Mouse (Mus musculus) B cell, adult 2 months (primary cell): Measurements from ENCODE around the gene Sema3c.
"Not testable (repeated sequence)": the region's sequence is repeated elsewhere in the genome, so short reads cannot be mapped to it uniquely, and the experiment has no call there.

Source experiments
- DNase-seq, 2 experiments: peaks; one replicate each; pipeline ENCODE4 v3.0.0; 2022

Sema3c gene

GRCm38 (mm10) chr5:17573694-17574380, at the start of gene Sema3c:
Gene Sema3c (plus strand): TSS chr5:17574281.
- no peak for DNase-seq

- DNase-seq: not testable (repeated sequence)
Measured at GRCm38 (mm10) chr5:17531165-17531564, 42.9 kb upstream of the Sema3c start.

DNA sequence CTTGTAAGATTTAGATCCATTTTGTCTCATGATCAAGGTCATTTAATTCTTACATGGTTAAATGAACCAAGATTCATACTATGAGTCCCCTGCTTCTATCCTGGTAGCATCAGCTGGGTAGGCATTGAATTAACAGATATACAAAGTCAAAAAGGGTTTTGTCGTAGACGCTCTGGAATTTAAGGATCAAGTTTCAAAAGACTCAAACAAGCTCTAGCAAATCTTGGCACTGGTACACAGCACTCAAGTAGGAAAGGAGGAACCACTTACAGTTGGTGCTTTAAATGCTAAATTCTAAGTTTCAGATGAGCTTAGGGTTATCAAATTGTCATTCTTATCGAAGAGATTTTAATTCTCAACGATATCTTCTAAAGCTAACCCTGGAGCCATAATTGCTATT, 30.9 kb upstream of the Sema3c start:
- DNase-seq: no peak

- DNase-seq: no peak
Measured at GRCm38 (mm10) chr5:17544904-17545449, 29.1 kb upstream of the Sema3c start.

DNA sequence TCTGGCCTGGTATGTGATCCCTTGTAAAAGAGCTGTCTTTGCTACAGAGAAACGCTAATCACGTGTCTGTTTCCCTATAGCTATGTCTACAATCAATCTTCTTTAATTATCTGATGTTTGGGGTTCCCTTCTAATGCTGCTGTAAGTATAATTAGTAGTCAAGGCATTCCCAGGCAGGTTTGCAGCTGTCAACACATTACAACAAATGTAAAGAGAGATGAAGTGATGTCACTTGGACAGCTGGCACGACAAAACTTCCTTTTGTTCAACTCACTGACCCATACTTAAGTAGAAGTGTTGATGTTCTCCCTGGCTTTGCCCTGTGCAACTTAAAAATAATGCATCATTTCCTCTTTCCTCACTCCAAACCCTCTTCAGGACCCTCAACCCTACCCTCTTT, 22.4 kb upstream of the Sema3c start:
- no peak for DNase-seq

DNA sequence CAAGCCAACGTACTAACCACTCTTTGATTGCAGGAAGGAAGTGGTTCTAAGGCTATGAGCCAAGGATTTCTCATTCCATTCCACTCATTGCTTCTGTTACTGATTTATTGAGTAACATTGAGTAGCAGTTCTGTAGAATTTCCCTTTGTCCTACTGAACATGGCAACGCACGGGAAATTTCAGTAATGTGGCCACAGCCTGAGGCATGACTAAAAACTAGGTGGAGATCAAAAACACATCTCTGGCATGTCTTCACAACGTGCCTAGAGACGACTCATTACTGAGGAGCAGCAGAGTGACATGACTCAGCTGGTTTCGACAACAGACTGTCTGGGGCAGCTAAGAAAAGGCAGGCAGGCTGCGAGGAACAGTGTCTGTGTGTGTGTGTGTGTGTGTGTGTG, 18.0 kb upstream of the Sema3c start:
- DNase-seq: no peak

GRCm38 (mm10) chr5:17556715-17557265, 17.3 kb upstream of the Sema3c start:
- no peak for DNase-seq

DNA sequence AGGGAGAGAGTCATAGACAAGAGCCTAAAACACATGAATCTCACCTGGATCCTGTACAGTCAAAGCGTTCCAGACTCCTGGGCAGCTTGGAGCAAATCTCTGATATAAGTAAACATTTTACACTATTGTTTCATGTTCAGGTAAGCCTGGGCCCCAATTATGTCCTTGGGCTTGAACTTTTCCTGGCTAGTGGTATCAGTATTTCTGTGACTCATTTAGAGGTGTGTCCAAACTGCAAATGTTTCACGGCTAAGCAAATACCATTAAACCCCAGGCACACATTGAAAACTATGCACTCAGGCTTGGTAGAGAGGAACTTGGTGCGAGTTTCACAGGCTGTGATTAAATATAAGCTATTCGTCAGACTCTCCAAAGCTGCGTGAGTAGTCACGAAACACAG, 2.5 kb upstream of the Sema3c start:
- DNase-seq: no peak

DNA sequence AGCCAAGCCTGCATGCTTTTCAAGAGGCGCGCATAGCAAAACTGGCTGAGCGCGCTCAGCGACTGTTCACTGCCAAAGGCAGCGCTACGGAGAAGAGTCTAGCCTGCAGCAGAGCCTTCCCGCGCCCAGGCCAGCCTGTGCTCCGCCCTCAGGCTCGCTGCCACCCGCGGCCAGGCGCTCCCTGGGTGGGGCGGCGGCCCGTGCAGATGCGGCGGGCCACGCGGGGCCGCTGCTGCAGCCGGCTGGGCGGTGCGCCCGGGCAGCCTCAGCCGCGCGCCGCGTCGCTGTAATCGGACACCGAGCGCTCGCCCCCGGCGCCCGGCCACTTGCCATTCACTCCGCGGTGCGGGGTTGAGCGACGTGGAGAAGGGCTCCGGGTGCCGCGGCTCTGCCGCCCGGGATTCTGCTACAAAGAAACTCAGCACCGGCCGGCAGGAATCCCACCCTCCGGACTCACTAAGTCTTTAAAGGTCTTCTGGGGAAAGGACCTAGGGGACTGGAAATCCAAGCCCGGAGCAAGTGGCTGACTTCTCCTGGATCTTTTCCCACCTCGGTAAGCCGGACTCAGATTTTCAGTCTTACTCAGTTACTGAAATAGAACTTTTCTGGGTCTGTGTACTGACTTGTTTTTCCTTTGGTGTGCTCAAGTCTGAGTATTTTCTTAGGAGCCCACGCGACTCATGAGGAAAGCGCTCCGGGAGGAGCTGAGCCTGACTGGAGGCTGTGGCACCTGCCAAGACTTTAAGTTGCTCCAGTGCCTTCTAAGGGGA, 517 bp downstream of the Sema3c start:
- DNase-seq: no peak

DNA sequence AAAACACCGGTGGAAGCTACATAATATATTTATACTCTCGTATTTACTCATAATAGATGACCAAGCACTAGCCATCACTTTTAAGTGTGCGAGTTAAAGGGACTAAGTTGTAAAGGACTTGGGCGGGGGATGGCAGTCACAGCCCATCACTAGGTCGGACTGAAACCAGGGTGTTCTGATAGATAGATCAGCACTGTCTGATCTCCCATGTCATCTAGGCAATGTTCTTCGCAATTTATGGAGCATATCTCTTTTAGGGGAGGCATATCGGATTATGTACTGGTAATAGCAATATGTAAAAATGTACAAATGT, 1.1 kb downstream of the Sema3c start:
- no peak for DNase-seq

GRCm38 (mm10) chr5:17576069-17576468, 2.0 kb downstream of the Sema3c start:
- DNase-seq: no peak

GRCm38 (mm10) chr5:17582047-17582515, 8.0 kb downstream of the Sema3c start:
- DNase-seq: no peak

DNA sequence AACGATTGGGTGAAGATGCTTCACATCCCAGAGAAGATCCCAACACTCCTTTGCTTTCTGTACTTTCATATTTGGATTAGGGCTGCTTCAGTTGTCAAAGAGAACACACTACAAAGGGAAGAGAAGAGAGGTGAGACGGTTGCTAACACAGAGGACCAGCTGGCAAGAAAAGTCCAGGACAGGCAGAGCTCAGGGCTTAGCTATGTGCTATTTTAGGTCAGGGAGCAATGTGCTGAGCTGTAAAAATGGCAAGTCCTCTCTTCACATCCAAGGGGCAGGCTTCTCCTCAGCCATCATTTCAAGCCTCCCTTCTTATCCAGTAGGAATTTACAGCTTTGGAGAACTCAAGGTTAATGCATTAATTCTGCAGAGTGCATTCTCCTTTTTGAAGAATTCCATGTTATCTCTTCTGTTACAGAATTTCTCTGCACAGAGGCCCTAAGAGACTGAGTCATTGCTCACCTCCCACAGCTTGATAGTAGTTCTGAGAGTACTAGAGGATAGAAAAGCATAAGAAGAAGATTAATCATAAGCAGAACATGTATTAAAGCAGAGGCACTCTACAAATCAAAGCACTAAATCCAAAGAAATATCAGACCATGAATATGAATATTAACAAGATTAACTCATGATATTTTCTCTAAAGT, 10.3 kb downstream of the Sema3c start:
- no peak for DNase-seq

DNA sequence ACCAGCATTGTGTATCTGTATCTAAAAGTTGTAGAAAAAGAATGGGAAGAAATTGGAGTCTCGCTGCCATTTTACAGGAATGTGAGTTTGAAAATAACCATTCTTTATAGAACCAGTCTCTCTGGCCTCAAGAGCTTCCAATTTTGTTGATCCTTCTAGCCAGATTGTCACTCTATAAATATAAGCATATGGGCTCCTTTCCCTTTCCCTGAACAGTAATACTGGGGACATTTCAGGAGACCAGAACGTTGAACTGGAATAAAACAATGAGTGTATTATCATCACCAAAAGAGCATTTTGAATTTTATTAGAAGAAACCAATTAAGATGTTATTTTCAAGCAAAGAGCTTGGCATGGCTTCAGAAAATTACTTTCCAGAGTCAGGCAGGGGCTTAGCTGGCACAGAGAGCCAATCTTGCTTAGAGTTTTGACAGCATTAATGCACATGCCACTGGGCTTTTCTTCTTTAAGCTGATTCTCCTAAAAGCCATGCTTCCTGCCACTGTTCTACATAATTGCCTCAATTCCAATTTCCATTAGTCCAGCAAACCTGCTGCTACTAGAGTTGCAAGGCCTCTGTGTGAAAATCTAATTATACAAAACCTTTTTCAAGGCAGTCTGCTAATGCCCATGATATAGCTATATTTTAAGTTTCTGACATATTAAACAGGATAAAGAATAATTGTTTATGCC, 12.6 kb downstream of the Sema3c start:
- no peak for DNase-seq

- no peak for DNase-seq
Measured at GRCm38 (mm10) chr5:17591908-17592307, 17.8 kb downstream of the Sema3c start.

- no peak for DNase-seq
Measured at GRCm38 (mm10) chr5:17601700-17602099, 27.6 kb downstream of the Sema3c start.

DNA sequence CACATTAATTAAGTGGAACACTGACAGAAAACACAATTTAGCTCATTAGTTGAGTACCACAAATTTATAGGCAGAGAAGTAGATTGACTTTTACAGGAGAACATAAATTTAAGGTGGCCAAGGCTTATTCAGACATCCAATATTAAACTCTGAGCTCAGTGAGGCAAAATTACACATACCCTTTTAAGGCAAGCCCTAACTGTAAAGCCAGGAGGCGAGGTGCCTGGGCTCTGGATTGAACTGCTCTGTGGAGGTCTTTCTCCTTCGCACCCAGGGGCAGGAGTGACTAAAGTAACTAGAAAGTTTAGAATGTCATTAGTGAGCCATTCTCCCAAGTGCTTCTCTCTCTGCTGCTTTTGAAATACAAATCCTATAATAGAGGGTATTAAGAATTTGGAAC, 46.5 kb downstream of the Sema3c start:
- DNase-seq: no peak

GRCm38 (mm10) chr5:17622564-17622963, 48.5 kb downstream of the Sema3c start:
- DNase-seq: no peak

DNA sequence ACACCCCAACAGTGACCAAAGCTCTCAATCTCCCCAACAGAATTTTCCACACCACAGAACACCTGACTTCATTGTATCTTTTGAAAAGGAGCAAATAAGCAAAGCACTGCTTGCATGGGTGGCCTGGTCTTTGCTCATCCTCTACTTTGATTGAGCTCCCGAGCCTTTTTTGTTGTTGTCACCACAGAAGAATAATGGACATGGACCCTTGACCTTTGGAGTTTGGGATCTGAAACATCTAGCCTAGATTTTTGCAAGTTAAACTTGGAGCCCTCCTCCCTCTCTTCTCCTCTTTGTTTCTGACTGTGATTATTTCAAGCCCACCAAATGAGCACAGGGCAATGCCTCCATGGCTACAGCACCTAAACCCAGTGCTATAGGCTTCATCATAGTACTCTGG, 54.5 kb downstream of the Sema3c start:
- no peak for DNase-seq

DNA sequence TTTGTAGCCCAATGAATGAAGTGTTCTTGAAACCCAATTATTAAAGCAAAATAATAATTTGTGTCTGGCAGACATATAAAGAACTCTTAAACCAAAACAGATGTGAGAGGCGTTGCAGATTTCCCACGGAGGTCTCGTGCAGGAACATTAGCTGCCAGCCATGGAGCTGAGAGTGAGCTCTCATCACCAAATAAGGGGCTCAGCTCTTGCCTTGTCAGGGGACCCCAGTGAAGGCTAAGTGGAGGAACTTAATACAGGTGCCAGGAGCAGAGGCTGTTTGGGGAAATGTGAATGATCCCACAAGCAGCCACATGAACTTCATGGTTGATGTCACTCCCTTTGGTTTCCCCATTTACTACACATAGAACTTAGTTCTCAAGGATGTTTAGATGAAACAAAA, 55.5 kb downstream of the Sema3c start:
- no peak for DNase-seq

- DNase-seq: no peak
Measured at GRCm38 (mm10) chr5:17639519-17639918, 65.4 kb downstream of the Sema3c start.

DNA sequence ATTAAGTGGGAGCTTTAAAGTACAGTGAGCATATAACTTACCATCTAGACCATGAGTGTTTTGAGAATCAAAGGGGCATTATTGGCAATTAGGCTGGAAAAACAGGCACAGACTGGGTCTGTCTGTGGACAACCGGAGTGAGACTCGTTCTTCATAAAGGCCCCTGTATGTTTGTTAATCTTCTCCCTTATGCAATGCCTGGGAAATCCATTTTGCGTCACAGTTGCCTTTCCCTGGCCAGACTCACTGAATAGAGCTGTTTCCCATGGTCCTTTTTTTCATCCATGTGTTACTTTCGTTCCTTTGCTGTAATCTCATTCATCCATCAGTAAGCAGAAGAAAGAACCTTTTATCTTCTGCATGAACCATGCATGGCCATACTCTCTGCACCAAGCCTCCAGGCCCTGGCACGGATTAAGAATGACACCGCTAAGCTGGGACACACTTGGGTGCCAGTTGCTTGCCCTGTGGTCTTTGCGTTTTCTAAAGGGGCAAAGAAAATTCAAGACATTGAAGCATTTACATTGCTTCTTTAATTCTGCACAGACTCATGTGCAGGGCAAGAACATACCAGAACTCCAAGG, 73.7 kb downstream of the Sema3c start:
- DNase-seq: no peak
